10 mouse cellular contexts compared by ENCODE assay signal in genomic region chr5:65478224-65478623, GRCm38 (mm10). TPM values are rescaled to one million over a fixed set of nuclear protein-coding genes. Genes with fewer than 3 reads are reported as not detected.
DNase-seq lines count a peak whose midpoint lies in the region; ATAC-seq lines count a peak whose summit lies in the region.
"Had no signal": no experiment of that assay in that cellular context is flagged by ENCODE, and none has a peak within 500 bp of the region (broad histone marks: within the 10 kb centered on the region; RNA-seq: fewer than 3 reads in every experiment).

No protein-coding gene starts in this region.

- H3K9ac ChIP-seq in forebrain, embryonic 16.5 days (replicated peaks; ENCODE audit: low read depth, low read length): no peak overlapping the region
- H3K9ac ChIP-seq: heart, embryonic 15.5 days had no signal

- DNase-seq in gastrocnemius, adult 18-20 months (ENCODE audit: low spot score): peak; percentile 63
- DNase-seq in gastrocnemius, postnatal 10 days: no peak
- peak; percentile 37 to 44 for DNase-seq in right cerebral cortex, postnatal 10 days (ENCODE audit: low spot score in 2 of 2)
- no peak for DNase-seq in right cerebral cortex, postnatal 25 days
- DNase-seq in embryonic facial prominence, embryonic 10.5 days (ENCODE audit: low spot score): peak; percentile 20
- DNase-seq in skeletal muscle tissue, adult 2 months (ENCODE audit: low read depth, low spot score): peak; percentile 49
- DNase-seq in neural tube, embryonic 10.5 days (ENCODE audit: extremely low spot score, low spot score): no peak

- H3K9me3 ChIP-seq in embryonic facial prominence, embryonic 10.5 days: no peaks in the 10 kb centered on the region
- no peaks in the 10 kb centered on the region for H3K9me3 ChIP-seq in forebrain, embryonic 16.5 days (ENCODE audit: control insufficient read depth, low read length)
- H3K9me3 ChIP-seq: heart, embryonic 15.5 days had no signal

- no peaks in the 10 kb centered on the region for H3K4me1 ChIP-seq in embryonic facial prominence, embryonic 10.5 days
- H3K4me1 ChIP-seq in forebrain, embryonic 16.5 days (replicated peaks; ENCODE audit: control insufficient read depth, insufficient read depth, low read length): no peaks in the 10 kb centered on the region

- H3K36me3 ChIP-seq in embryonic facial prominence, embryonic 10.5 days (replicated peaks): no peaks in the 10 kb centered on the region
- H3K36me3 ChIP-seq in forebrain, embryonic 16.5 days (ENCODE audit: control insufficient read depth, insufficient read depth): no peaks in the 10 kb centered on the region
- H3K36me3 ChIP-seq: heart, embryonic 15.5 days had no signal

- ATAC-seq in forebrain, embryonic 16.5 days: no peak

- no peak overlapping the region for H3K4me3 ChIP-seq in embryonic facial prominence, embryonic 10.5 days
- H3K4me3 ChIP-seq in forebrain, embryonic 16.5 days (replicated peaks; ENCODE audit: low read length): no peak overlapping the region
- H3K4me3 ChIP-seq: heart, embryonic 15.5 days; myocyte had no signal

- H3K27ac ChIP-seq in embryonic facial prominence, embryonic 10.5 days (replicated peaks): no peak overlapping the region
- no peak overlapping the region for H3K27ac ChIP-seq in forebrain, embryonic 16.5 days (ENCODE audit: low read length)
- H3K27ac ChIP-seq: heart, embryonic 15.5 days had no signal

- H3K27me3 ChIP-seq in embryonic facial prominence, embryonic 10.5 days (replicated peaks; ENCODE audit: low read depth, poor library complexity, severe bottlenecking): no peaks in the 10 kb centered on the region
- no peaks in the 10 kb centered on the region for H3K27me3 ChIP-seq in forebrain, embryonic 16.5 days (replicated peaks; ENCODE audit: control insufficient read depth, insufficient read depth, low read length)
- H3K27me3 ChIP-seq: heart, embryonic 15.5 days had no signal

- H3K4me2 ChIP-seq in forebrain, embryonic 16.5 days (ENCODE audit: low read length): no peak overlapping the region
- H3K4me2 ChIP-seq: heart, embryonic 15.5 days had no signal

- 71% methylated on average over 4 of the region's 4 CpGs for WGBS in embryonic facial prominence, embryonic 10.5 days
- WGBS in forebrain, embryonic 16.5 days: 59% methylated on average over 4 of the region's 4 CpGs

RNA-seq across cellular contexts. Expression of gene Gm43552, which starts 14.4 kb away (rescaled TPM):
- total RNA-seq in gastrocnemius, adult 18-20 months (2021): not detected
- 1 to 10 TPM; 1.3 to 3.7 TPM for total RNA-seq in gastrocnemius, postnatal 10 days (2021)
- not detected in 2 replicates for polyA plus RNA-seq in embryonic facial prominence, embryonic 10.5 days (2016; fragmentation: Nextera tagmentation; extraction: Ambion mirVana)
- not detected in 2 replicates for polyA plus RNA-seq in forebrain, embryonic 16.5 days (2015; fragmentation: Nextera tagmentation; extraction: Ambion mirVana)
- polyA plus RNA-seq: myocyte had no signal

RNA-seq across cellular contexts. Expression of gene Ugdh, which starts 42.5 kb away (rescaled TPM):
- total RNA-seq in gastrocnemius, adult 18-20 months (2021): 10 to 100 TPM in 1 of 2 experiments, 1 to 10 TPM in 1; 6.9 to 13.1 TPM
- total RNA-seq in gastrocnemius, postnatal 10 days (2021): 10 to 100 TPM; 20.7 to 24.6 TPM
- polyA plus RNA-seq in embryonic facial prominence, embryonic 10.5 days (2016; fragmentation: Nextera tagmentation; extraction: Ambion mirVana): 92.7 and 95.4 TPM in 2 replicates
- polyA plus RNA-seq in forebrain, embryonic 16.5 days (2015; fragmentation: Nextera tagmentation; extraction: Ambion mirVana): 55.0 and 63.4 TPM in 2 replicates

RNA-seq across cellular contexts. Expression of gene Smim14, which starts 58.8 kb away (rescaled TPM):
- total RNA-seq in gastrocnemius, adult 18-20 months (2021): 10 to 100 TPM; 29.6 to 39.0 TPM
- total RNA-seq in gastrocnemius, postnatal 10 days (2021): 10 to 100 TPM; 45.5 to 49.0 TPM
- 56.0 and 69.3 TPM in 2 replicates for polyA plus RNA-seq in embryonic facial prominence, embryonic 10.5 days (2016; fragmentation: Nextera tagmentation; extraction: Ambion mirVana)
- polyA plus RNA-seq in forebrain, embryonic 16.5 days (2015; fragmentation: Nextera tagmentation; extraction: Ambion mirVana): 174 and 198 TPM in 2 replicates

RNA-seq across cellular contexts. Expression of gene Ube2k, which starts 58.8 kb away (rescaled TPM):
- 10 to 100 TPM; 61.4 to 72.0 TPM for total RNA-seq in gastrocnemius, adult 18-20 months (2021)
- 10 to 100 TPM; 76.8 to 81.2 TPM for total RNA-seq in gastrocnemius, postnatal 10 days (2021)
- 214 and 216 TPM in 2 replicates for polyA plus RNA-seq in embryonic facial prominence, embryonic 10.5 days (2016; fragmentation: Nextera tagmentation; extraction: Ambion mirVana)
- 188 and 191 TPM in 2 replicates for polyA plus RNA-seq in forebrain, embryonic 16.5 days (2015; fragmentation: Nextera tagmentation; extraction: Ambion mirVana)

Comparison
In these comparisons a context has a peak if more than half of its experiments do, and no peak if none do; other contexts are left out.
1. DNase-seq: peak in gastrocnemius, adult 18-20 months (single experiment), right cerebral cortex, postnatal 10 days (2 of 2), embryonic facial prominence, embryonic 10.5 days (single experiment) and skeletal muscle tissue, adult 2 months (single experiment); none in gastrocnemius, postnatal 10 days (single experiment), right cerebral cortex, postnatal 25 days (single experiment) and neural tube, embryonic 10.5 days (single experiment).